Mouse (Mus musculus): ENCODE data around the gene Prkch.
A peak's percentile ranks its signal among the peaks of the same experiment; 100 is the strongest.

Gene Prkch

DNA sequence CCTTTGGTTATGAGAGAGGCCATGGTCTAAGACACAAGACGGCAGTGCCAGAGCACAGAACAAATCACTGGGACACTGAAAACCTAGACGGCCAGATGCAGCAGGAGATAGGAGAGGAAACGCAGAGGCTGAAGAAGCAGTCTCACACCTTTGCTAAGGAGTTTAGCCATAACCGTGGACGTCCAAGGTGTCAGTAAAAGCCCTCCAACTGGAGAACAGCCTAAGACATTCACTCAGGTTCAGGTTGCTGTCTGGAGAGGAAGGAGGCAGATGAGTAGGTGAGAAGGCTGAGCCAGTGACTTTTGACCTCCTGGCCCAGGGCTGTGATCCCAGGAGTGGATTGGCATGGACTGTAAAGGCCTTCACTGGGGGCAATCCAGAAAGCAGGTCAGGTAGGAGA lies 130.0 kb downstream of the Prkch start:
- DNase-seq (ENCODE audit: low spot score in 2 of 2): no peak

DNA sequence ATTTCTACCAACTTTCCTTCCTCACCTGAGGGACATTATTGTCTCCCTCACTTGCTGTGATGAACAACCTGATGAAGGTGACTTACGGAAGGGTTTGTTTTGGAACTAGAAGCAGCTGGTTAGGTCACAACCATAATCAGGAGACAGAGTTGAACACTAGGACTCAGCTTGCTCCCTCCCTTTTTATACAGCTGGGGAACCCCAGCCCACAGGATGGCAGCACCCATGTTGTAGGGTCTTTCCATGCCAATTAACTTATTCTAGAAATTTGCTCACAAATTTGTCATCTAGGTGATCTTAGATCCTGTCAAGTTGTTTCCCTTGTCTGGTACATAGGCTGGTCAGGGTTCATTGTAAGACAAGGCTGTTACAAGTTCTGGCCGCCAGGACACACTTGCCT lies 130.7 kb downstream of the Prkch start:
- no peak for DNase-seq (ENCODE audit: low spot score in 2 of 2)

DNA sequence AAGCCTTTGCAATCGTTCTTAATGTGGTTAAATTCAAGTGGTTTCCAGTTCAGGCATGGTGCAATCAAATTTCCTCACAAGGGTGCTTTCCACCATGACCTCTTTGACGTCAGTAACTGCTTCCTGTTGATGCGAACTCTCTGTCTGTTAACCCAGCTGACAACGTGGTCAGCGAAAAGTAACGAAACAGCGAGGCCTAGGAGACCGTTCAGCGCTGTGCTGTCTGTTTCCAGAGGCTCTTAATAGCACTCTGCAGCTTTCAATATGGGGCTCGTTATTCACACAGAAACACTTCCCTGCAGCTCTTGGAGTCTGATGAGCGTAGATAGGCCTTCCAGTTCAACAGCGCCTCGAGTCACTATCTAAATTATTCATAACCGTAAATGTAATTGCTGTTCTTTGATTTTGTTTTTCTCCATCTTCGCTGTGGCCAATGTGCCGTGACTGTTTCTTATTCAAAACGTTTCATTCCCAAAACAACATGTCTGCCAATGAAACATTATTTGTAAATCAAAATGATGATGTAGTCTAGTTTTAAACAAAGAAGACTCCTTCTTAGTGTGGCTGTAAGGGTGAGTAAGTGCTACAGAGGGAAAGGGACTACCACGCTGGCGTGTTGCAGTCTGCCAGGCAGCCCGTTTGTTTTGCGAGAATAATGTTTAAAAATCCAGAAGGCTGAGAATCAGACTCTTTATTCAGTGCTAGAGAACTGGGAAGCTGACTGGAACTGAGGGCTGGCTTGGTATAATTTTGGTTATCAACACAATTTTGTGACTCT lies 131.5 kb downstream of the Prkch start:
- no peak for DNase-seq (ENCODE audit: low spot score in 2 of 2)

DNA sequence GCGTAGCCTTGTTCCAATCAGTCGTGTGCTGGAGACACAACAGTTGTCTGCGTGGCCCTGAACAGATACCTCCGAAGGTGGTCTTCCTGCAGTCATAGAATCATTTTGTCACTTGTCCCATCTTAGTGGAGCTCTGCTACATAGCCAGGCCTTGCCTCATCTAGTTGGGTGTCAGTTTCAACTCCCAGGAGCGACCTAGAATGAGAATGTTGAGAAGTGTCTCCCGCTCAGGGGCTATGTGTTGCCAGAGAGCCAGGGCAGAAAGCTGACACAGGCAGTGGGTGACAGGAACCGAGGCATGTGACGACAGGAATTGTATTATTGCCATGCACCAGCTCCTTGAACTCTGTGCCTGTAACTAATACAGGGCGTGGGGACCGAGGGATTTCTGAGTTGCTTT lies 133.4 kb downstream of the Prkch start:
- no peak for DNase-seq (ENCODE audit: low spot score in 2 of 2)

DNA sequence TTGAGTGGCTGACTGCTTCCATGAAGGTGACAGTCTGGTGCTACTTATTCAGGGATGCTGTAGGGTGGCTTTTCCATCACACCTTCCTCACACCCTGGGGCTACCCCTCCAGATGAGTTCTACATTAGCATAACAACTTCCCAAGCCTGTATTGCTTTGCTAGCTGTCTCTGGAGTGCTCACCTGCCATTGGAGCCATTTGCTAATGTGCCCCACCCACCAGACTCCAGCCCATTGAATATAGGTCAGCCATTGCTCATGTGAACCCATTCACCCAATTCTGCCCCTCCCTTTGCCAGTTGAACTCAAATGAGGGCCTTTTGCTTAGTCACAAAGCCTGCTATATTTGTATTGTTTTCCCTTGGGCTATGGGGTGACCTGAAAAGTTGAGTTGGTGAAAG lies 135.2 kb downstream of the Prkch start:
- no peak for DNase-seq (ENCODE audit: low spot score in 2 of 2)

DNA sequence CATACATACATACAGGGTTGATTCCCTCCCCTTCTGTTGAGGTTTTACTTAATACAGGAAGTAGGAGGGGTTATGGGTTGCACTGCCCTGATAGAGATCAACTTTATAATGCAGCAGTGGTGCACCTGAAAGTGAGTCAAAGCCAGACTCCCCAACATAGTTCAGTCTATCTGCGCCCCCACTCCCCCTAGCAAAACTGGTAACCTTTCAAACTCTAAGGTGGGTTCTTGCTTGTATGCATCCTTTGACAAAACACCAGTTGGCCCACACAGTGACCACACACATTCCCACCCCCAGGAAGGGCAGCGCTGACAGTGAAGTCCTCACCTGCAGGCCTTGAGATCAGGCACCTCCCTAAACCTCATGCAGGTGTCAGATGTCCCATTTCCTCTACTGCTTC lies 135.9 kb downstream of the Prkch start:
- no peak for DNase-seq (ENCODE audit: low spot score in 2 of 2)

DNA sequence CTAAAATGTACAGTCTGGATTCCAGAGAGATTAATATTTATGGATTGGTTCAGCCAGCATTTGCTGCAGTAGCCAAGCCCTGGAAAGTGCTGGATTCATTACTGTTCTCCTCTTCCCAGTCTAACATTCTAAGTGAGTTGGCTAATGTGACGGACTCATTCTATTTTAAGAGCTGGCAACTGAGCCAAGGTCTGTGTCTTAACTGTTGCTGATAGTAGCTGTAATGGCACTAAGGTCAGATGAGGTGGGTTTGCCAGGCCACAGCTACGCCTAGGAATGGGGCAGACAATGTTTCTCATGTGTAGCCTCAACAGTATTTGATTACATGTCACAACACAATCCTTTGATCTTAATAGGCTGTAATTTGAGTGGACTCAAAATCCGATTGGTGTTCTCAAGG lies 137.5 kb downstream of the Prkch start:
- no peak for DNase-seq (ENCODE audit: low spot score in 2 of 2)

DNA sequence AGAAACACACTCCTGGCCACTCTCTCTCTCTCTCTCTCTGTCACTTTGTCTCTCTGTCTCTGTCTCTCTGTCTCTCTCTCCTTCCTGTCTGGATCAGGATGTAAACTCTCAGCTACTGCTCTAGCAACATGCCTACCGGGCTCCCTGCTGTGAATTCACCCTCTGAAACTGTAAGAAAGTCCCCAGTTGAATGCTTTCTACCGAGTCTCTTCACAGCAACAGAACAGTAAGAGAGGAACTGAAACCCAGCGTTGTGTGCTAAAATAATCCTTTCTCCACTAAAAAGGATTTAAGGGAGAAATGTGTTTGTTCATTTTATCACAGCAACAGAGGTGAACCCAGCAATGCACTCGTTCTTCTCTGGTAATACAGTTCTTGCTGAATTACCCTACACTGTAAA lies 138.5 kb downstream of the Prkch start:
- no peak for DNase-seq (ENCODE audit: low spot score in 2 of 2)

DNA sequence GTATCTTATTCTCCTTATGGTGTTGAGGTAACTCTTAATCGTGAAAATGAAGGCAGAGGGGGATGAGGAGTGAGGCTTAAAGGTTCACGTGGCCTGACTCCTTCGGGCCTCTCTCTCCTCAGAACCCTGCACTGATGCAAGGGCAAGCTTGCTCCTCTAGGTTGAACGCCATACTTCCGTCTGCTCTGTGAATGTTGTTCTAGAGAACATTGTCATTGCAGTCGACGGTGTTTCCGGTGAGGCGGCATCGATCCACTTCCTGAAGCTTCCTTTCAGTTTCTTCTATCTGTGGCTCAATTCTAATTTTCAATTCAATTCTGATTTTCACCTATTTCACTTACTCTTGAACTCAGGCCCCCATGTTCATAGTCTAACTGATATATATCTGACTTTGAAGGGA lies 139.3 kb downstream of the Prkch start:
- DNase-seq (ENCODE audit: low spot score in 2 of 2): no peak

DNA sequence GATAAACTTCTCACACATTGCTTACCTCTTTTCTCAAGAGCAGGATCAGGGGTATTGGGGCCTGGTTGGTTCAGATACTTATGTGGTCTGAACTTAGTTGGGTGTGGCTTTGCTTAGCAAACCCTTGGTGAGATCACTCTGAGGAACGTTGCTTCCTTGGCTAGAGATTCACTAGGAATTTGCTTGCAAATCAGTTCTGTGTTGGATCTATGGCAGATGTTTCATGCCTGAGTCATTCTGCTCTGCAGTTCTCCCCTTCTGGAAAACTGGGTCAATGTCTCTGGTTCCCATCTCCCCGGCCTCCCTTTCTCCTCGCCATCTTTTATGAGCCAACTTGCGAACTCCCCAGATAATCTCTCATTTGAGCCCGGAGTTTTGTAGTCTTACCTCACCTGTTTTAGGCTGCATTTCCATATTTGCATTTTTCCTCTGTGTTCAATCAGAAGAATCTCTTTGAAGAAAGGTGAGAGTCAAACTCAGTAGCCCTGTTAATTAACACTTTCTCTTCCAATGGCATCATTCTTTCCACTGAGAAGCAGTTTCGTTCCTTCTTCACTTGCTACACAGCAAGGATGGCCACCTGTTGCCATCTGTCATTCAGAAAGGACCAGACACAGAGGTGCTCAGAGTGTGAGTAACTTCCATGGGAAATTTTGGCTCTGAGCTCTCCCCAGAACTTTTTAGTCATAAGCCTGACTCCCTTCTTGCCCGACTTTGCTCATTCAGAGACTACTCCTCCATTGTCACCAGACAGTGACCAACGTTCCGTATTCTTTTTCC lies 141.4 kb downstream of the Prkch start:
- no peak for DNase-seq (ENCODE audit: low spot score in 2 of 2)

DNA sequence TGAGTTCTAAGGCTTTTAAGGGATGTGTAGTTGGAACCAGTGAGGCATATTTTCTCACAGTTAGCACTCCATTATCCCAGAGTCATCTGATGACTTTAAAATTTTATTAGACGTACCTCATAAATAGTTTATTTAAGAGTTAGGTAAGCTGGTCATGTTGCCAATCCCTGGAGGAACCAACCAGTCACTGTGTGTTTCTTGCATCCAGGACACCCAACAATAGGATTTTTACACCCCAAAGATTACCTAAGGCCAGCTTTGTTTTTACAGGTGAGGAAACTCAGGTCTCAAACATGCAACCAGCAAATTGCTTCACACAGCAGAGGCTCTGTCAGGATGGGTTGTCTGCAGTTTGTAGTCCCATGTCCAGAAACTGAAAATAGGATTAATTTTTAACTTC lies 142.4 kb downstream of the Prkch start:
- DNase-seq (ENCODE audit: low spot score in 2 of 2): no peak

DNA sequence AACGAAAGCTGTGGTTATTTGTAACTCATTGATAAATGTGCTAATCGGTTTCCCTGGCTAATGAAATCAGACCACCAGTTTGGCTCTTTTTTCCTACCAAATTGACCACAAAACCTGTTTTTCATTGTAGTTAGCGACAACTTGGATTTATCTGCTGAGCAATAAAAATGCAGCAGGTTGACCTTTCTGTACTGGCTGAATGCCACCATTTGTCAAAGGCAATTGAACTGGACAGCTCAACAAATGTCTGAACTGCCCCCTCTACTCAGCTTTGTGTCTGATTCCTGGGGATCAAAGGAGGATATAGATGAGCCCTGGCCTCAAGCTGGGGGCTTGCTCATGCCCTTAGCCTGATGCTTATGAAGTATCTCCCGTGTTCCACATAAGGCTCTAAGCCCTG lies 146.0 kb downstream of the Prkch start:
- DNase-seq (ENCODE audit: low spot score in 2 of 2): no peak

DNA sequence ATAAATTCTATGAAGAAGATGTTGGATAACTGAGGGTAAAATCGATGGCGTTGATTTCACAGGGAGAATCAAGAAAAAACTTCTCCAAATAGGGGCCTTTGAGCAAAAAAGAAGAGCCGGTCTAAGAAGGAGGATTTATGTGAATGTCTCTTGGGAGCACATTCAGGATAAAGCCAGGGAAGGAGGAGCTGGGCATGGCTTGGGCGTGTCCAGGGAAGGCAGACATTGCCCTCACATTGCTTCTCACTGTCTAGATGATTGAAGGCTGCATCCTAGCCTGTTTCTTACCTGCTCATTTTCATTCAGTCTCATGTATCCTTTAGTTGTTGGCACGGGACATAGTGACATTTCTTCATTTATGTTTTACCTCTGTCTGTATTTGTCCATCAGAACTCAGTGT lies 146.5 kb downstream of the Prkch start:
- no peak for DNase-seq (ENCODE audit: low spot score in 2 of 2)

DNA sequence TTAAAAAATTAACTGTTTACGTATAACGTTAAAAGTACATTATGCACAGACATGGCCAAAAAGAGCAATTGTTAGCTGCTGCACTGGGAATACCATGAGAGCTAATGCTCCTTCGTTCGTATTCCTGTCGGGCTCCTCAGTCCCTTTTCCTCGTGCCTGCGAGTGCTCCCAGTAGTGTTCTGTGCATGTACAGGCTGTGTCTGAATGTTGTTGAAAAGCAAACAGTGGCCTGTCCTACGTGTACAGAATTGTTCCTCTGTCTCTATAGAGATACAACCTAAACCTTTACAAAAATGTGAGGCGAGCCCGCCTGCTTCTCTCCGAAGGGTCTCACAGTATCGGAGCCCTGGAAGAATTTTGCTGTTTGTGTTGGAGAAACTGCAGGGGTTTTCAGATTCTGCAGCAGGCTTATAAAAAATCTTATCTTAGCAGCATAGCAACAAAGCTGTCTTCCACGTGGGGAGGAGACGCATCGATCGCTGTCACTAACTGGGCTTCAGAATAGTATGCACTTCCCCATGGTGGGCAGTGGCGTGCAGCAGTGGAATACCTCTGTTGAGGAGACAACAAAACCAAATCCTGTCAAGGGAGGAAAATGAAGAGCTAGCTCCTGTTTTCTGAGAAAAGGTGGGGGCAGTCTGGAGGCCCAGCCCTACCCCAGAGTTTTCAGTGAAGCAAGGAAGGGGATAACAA lies 147.4 kb downstream of the Prkch start:
- DNase-seq (ENCODE audit: low spot score in 2 of 2): peak in 1 of 2 experiments; percentile 48

DNA sequence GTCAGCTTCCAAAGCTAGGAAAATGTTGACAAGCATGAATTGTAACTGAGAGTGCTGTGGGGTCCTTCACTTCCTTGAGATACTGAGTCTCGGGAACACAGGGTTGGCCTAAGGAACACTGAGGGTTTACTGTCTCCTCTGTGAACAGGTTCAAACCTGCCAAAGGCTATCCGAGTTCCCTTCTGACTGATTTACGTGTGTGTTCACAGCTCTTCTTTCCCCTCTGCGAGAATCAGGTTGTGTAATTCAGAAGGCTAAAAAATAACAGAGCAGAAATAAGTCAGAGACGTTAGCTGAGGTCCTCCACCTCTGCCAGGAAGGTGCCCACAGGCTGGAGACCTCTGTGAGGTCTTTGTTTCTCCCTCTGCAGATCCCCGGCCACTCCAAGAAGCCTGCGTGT lies 148.3 kb downstream of the Prkch start:
- DNase-seq (ENCODE audit: low spot score in 2 of 2): no peak

DNA sequence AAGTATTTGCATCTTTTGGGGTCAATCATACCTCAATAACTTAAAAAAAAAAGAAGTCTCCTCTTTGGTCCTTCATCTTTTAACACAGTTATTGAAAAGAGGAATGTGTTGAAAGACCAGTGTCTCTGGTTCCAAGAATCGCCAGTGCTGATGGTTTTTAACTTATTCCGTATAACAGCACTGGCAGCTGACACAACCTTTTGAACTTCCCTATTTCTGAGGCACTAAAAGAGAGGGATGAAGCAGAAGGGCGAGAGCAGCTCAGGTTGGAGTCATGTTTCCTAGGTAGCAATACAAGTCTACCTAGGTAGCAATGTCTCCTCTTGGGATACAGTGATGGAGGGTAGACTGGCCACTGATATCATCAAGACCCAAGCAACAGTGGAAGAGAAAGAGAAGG lies 152.3 kb downstream of the Prkch start:
- DNase-seq (ENCODE audit: low spot score in 2 of 2): no peak

DNA sequence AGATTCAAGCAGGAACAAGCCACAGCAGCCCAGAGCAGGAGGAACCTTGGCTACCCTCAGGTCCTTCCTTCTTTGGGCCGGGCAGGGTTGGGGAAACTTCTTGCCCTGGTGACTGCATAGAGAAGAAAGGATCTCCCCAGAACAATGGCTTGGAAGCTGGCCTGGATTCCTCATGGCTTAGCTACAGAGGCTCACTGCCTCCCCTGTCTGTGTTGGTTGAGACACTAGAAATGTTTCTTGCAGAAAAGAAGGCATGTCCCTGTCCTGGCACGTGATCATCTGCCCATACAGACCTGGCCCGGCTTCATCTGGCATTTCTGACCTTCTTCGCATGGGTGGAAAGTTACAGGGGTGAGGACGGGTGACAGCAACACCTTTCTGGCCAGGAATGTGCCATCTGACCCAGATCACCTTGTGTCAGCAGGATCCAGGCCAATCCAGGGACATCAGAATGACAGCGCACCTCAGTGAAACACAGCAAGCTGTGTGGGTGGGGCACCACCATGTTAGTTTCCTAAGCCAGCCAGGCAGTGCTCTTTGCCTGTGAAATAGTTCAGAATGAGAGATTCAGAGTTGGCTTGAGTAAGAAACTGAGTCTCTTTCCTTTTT lies 155.1 kb downstream of the Prkch start:
- DNase-seq (ENCODE audit: low spot score in 2 of 2): no peak

DNA sequence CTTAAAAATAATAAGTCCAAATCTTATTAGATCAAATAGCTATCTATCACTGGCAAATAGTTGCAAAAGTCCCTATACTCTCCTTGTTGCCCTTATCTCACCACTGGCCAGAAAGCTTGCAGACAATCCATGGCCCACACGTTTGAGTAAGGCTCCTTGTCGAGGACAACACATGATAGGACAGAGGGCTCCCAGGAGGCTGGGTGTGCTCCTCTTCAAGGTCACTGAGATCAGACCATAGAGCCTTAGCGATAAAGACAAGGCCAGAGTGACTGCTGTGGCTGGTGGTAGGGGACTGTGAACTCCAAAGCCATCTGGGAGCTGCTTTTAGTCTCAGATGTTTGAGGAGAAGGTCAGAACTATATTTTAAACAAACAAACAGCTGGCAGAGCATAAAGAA lies 158.0 kb downstream of the Prkch start:
- DNase-seq (ENCODE audit: low spot score in 2 of 2): no peak

DNA sequence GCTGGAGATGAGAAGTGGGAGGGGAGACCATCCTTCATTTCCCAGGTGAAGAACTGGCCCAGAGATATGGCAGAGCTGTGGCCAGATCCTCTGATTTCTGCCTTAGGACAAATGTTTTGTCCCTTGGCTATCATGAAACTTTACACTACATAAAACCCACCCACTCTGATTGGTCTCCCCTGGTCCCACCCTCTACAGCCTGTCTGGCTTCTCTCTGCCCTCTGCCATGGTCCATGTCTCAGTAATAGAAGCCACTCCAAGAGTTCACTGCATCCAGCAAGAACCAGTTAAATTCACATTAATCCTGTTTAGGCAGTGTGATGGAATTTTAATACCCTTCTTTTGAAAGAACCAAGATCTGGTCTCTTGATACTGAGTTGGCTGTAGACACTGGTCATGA lies 158.5 kb downstream of the Prkch start:
- no peak for DNase-seq (ENCODE audit: low spot score in 2 of 2)

DNA sequence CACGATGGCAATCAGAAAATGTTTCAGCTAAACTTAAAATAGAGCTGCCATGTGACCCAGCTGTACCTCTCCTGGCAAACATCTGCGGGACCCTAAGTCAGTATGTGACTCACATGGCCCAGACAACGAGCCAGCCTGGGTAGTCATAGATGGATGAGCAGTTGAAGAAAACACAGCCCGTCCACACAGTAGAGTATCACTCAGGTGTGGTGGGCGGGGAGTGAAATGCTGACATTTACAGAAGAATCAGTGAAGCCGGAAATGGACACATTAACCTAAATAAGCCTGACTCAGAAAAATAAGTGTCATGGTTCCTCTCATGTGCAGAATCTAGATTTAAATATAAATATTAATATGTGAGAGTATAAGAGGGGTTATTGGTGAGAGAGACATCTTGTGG lies 161.5 kb downstream of the Prkch start:
- DNase-seq (ENCODE audit: low spot score in 2 of 2): no peak

DNA sequence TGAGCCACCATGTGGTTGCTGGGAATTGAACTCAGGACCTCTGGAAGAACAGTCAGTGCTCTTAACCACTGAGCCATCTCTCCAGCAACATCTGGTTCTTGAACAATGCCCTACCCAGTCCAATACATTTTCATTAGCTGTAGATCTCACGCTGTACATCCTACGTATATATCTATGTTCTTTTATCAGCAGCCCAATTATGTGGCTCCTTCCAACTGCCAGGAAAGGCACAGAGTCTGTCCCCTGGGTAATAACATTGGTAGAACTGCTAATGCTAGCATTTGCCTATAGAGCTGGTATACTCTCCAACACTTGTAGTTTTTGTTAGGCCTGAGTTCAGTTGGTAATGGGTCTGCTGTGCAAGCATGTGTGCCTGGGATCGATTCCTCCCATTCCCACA lies 163.8 kb downstream of the Prkch start:
- DNase-seq (ENCODE audit: low spot score in 2 of 2): no peak

DNA sequence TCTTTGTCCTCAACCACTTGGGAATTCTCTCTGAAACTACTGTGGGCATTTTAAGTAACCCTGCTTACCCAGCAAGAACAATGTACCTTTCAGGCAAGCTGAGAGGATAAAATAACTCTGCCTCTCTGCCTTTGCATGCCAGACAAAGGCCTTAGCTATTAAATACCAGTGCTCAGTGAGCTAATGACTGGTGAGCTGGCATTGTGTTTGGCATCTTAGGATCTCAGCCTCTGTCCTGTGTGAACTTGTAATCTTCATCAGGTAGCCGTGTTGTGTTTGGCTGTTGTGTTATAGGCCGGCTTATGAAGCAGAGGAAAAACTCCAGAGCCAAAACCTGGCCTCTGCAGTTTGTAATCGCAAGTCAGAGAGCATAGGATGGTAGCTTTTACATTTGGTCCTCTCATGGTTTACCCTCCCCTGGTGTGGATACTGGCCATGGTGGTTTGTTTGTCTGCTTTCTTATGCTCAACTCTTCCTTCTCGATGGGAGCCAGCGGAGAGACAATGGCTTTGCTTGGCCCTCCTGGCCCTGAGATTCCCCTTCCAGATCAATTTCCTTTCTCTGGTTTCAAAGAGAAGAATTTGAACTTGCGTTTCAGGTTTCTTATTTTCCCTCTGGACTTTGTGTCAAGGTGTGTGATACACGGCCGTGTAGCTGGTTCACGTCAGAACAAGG lies 170.0 kb downstream of the Prkch start:
- DNase-seq (ENCODE audit: low spot score in 2 of 2): no peak
